Mouse (Mus musculus): ENCODE data around the gene Gm8232. TPM values are rescaled to one million over a fixed set of nuclear protein-coding genes. Genes with fewer than 3 reads are reported as not detected.
"Not testable (repeated sequence)": the region's sequence is repeated elsewhere in the genome, so short reads cannot be mapped to it uniquely, and the experiment has no call there.

Gm8232 gene
- not detected in 2 replicates for polyA plus RNA-seq (2015; fragmentation: Nextera tagmentation; extraction: Ambion mirVana)

- ATAC-seq; H3K27me3 ChIP-seq (ENCODE audit: insufficient read depth, low read length); H3K9me3 ChIP-seq (ENCODE audit: low read length); DNase-seq; H3K9ac ChIP-seq (replicated peaks); H3K4me1 ChIP-seq (ENCODE audit: insufficient read depth); H3K36me3 ChIP-seq (replicated peaks; ENCODE audit: insufficient read depth, low read length); H3K4me3 ChIP-seq (ENCODE audit: low read depth, low read length); H3K4me2 ChIP-seq (ENCODE audit: low read depth, low read length); H3K27ac ChIP-seq (ENCODE audit: low read depth): not testable (repeated sequence)
- WGBS (ENCODE audit: insufficient replicate concordance) = 64% methylated on average over 2 of the region's 3 CpGs
Measured at GRCm38 (mm10) chr14:44433335-44433734, at the start of gene Gm8232. Gm8232 (plus strand) TSS chr14:44433635.

- H3K9ac ChIP-seq (replicated peaks); ATAC-seq; H3K9me3 ChIP-seq (ENCODE audit: low read length); H3K4me2 ChIP-seq (ENCODE audit: low read depth, low read length); H3K36me3 ChIP-seq (replicated peaks; ENCODE audit: insufficient read depth, low read length); H3K27ac ChIP-seq (ENCODE audit: low read depth); H3K27me3 ChIP-seq (ENCODE audit: insufficient read depth, low read length); DNase-seq; H3K4me1 ChIP-seq (ENCODE audit: insufficient read depth); H3K4me3 ChIP-seq (ENCODE audit: low read depth, low read length): not testable (repeated sequence)
- WGBS (ENCODE audit: insufficient replicate concordance) = 58% methylated on average over 4 of the region's 4 CpGs
Measured at GRCm38 (mm10) chr14:44384233-44384632, 49.2 kb upstream of the Gm8232 start.

- H3K4me1 ChIP-seq (ENCODE audit: insufficient read depth); H3K9ac ChIP-seq (replicated peaks); H3K27me3 ChIP-seq (ENCODE audit: insufficient read depth, low read length); H3K9me3 ChIP-seq (ENCODE audit: low read length); ATAC-seq; H3K27ac ChIP-seq (ENCODE audit: low read depth); H3K4me3 ChIP-seq (ENCODE audit: low read depth, low read length); H3K4me2 ChIP-seq (ENCODE audit: low read depth, low read length); H3K36me3 ChIP-seq (replicated peaks; ENCODE audit: insufficient read depth, low read length); DNase-seq: not testable (repeated sequence)
- no CpG with 5 or more reads among the region's 2 CpGs for WGBS (ENCODE audit: insufficient replicate concordance)
Measured at GRCm38 (mm10) chr14:44410588-44410987, 22.8 kb upstream of the Gm8232 start, which contains the start of gene Gm3371. Gm3371 (minus strand) TSS chr14:44410688.

Other genes starting within 250 kb of the Gm8232 start
- not detected in 2 replicates for gene Gm8212, start 236.0 kb upstream of the Gm8232 start, polyA plus RNA-seq (2015; fragmentation: Nextera tagmentation; extraction: Ambion mirVana)
- gene 4930503E14Rik, start 220.4 kb upstream of the Gm8232 start, polyA plus RNA-seq (2015; fragmentation: Nextera tagmentation; extraction: Ambion mirVana) = not detected in 2 replicates
- not detected in 2 replicates for gene Gm8220, start 148.1 kb upstream of the Gm8232 start, polyA plus RNA-seq (2015; fragmentation: Nextera tagmentation; extraction: Ambion mirVana)
- gene Gm5930, start 95.1 kb upstream of the Gm8232 start, polyA plus RNA-seq (2015; fragmentation: Nextera tagmentation; extraction: Ambion mirVana) = not detected in 2 replicates
- gene Gm8229, start 68.3 kb upstream of the Gm8232 start, polyA plus RNA-seq (2015; fragmentation: Nextera tagmentation; extraction: Ambion mirVana) = not detected in 2 replicates
- gene Gm3371, start 22.9 kb upstream of the Gm8232 start, polyA plus RNA-seq (2015; fragmentation: Nextera tagmentation; extraction: Ambion mirVana) = not detected in 2 replicates
- not detected in 2 replicates for gene BC061237, start 58.8 kb downstream of the Gm8232 start, polyA plus RNA-seq (2015; fragmentation: Nextera tagmentation; extraction: Ambion mirVana)
- not detected in 2 replicates for gene Gm17093, start 84.6 kb downstream of the Gm8232 start, polyA plus RNA-seq (2015; fragmentation: Nextera tagmentation; extraction: Ambion mirVana)
- gene Gm8247, start 149.5 kb downstream of the Gm8232 start, polyA plus RNA-seq (2015; fragmentation: Nextera tagmentation; extraction: Ambion mirVana) = not detected in 2 replicates
- gene Gm5624, start 194.3 kb downstream of the Gm8232 start, polyA plus RNA-seq (2015; fragmentation: Nextera tagmentation; extraction: Ambion mirVana) = not detected in 2 replicates

All from liver, postnatal 0 days (tissue).